Comparison of ENCODE assay signal across 31 mouse cellular contexts in the genomic region with DNA sequence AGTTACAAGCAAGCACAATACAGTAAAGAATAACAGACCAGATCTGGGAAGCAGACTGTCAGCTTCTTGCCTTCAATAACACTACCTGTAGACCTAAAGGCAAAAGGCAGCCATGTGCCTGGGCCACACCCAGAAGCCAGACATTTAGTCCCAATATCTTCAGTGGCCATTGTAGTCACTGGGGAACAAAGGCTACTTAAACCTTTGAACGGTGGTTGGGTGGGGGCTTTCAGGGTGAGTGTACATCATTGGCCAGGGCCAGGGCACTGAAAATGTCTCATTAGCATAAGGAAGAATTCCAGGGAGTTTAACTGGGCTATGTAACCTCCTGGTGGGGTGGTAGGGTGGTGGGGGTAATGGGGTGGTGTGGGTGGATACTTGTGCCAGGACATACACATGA. TPM values are rescaled to one million over a fixed set of nuclear protein-coding genes. Genes with fewer than 3 reads are reported as not detected.
"Had no signal": no experiment of that assay in that cellular context is flagged by ENCODE, and none has a peak within 500 bp of the region (broad histone marks: within the 10 kb centered on the region; RNA-seq: fewer than 3 reads in every experiment).

No protein-coding gene starts in this region.

- H3K27me3 ChIP-seq: heart, embryonic 13.5 days; heart, embryonic 15.5 days; hindbrain, embryonic 13.5 days; hindbrain, embryonic 15.5 days; limb, embryonic 12.5 days; liver, embryonic 13.5 days; liver, embryonic 15.5 days had no signal

- H3K4me3 ChIP-seq: heart, embryonic 10.5 days; heart, embryonic 13.5 days; heart, embryonic 15.5 days; hindbrain, embryonic 13.5 days; hindbrain, embryonic 15.5 days; layer of hippocampus, adult 2 months; left cerebral cortex, adult 2 months; limb, embryonic 10.5 days; limb, embryonic 12.5 days; liver, embryonic 13.5 days; liver, embryonic 15.5 days had no signal

- H3K9ac ChIP-seq: heart, embryonic 13.5 days; heart, embryonic 15.5 days; hindbrain, embryonic 13.5 days; hindbrain, embryonic 15.5 days; limb, embryonic 12.5 days; liver, embryonic 13.5 days; liver, embryonic 15.5 days had no signal

- DNase-seq: gastrocnemius, postnatal 14 days; gastrocnemius, postnatal 36 days; heart, adult 18-20 months; heart, postnatal 14 days; heart, postnatal 36 days; kidney, adult 11 months; kidney, adult 2 months; kidney, adult 9 months; kidney, postnatal 10 days; kidney, postnatal 25 days; kidney, postnatal 4 days; liver; liver, embryonic 13.5 days had no signal

- H3K27ac ChIP-seq: heart, embryonic 10.5 days; heart, embryonic 13.5 days; heart, embryonic 15.5 days; hindbrain, embryonic 13.5 days; hindbrain, embryonic 15.5 days; hindbrain, postnatal 0 days; layer of hippocampus, adult 2 months; left cerebral cortex, adult 2 months; limb, embryonic 10.5 days; limb, embryonic 12.5 days; liver, embryonic 13.5 days; liver, embryonic 15.5 days had no signal

- H3K4me1 ChIP-seq: heart, embryonic 10.5 days; heart, embryonic 13.5 days; heart, embryonic 15.5 days; hindbrain, embryonic 13.5 days; hindbrain, embryonic 15.5 days; limb, embryonic 10.5 days; limb, embryonic 12.5 days; liver, embryonic 13.5 days; liver, embryonic 15.5 days had no signal

- H3K9me3 ChIP-seq: heart, embryonic 10.5 days; heart, embryonic 13.5 days; heart, embryonic 15.5 days; hindbrain, embryonic 13.5 days; hindbrain, embryonic 15.5 days; limb, embryonic 10.5 days; limb, embryonic 12.5 days; liver, embryonic 13.5 days; liver, embryonic 15.5 days had no signal

RNA-seq across cellular contexts. Expression of gene Gm42517, which starts 36.7 kb away (rescaled TPM):
- total RNA-seq: hematopoietic stem cell, adult 5-6 weeks had no signal
- polyA plus RNA-seq: heart, embryonic 13.5 days; heart, embryonic 15.5 days; heart, postnatal 0 days; intestine, embryonic 14.5 days; limb, embryonic 10.5 days; limb, embryonic 12.5 days had no signal

RNA-seq across cellular contexts. Expression of gene Pde6b, which starts 57.1 kb away (rescaled TPM):
- total RNA-seq: gastrocnemius, adult 18-20 months; gastrocnemius, adult 8-10 months; gastrocnemius, postnatal 14 days; gastrocnemius, postnatal 36 days; heart, adult 18-20 months; heart, adult 8-10 months; heart, postnatal 14 days; heart, postnatal 36 days; hindbrain, postnatal 0 days had no signal
- polyA plus RNA-seq: kidney, adult 2 months; limb, embryonic 14.5 days; liver, embryonic 15.5 days had no signal
